Mouse (Mus musculus) kidney, postnatal 4 days (tissue): ENCODE measurements around the gene Clstn2.
A peak's percentile ranks its signal among the peaks of the same experiment; 100 is the strongest.

Experiments used
- DNase-seq, 2 experiments: peaks; one replicate each; pipeline ENCODE4 v3.0.0; 2021; ENCODE audit warnings: mixed read lengths in 2 of 2

Clstn2 gene

GRCm38 (mm10) chr9:97773911-97774310 is 259.1 kb downstream of the Clstn2 start:
- no peak for DNase-seq

- DNase-seq: no peak
Measured at GRCm38 (mm10) chr9:97772431-97772830, 260.6 kb downstream of the Clstn2 start.

- no peak for DNase-seq
Measured at GRCm38 (mm10) chr9:97769331-97769730, 263.6 kb downstream of the Clstn2 start.

- no peak for DNase-seq
Measured at GRCm38 (mm10) chr9:97765251-97765767, 267.7 kb downstream of the Clstn2 start.

- DNase-seq: no peak
Measured at GRCm38 (mm10) chr9:97763048-97763447, 269.9 kb downstream of the Clstn2 start.

DNA sequence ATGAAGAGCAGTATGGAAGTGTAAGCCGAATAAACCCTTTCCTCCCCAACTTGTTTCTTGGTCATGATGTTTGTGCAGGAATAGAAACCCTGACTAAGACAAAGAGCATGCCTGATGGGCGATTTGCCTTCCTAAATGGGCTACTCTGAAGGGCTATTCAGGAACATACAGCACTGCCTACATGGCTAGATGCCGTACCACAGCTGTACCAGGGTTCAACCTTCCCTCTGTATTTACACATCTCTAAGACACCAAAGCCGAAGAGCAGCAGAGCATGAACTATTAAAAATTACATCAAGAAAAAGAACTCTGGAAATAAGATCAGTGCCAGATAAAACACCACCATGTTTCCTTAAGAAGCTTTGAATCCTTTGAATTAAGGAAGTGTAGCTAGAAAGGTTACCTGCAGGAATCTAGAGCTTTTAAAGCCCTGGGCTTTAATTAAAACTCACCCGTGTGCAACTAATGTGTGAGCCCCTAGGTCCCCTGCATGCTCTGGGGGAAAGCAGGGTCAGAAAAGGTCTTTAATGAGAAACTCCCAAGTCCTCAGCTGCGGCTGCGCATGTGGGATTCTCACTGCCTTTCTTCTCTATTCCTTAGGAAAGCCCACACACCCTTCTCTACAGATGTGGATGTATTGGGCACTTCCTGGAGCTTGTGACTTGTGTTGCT is 277.2 kb downstream of the Clstn2 start:
- peak; percentile 29 to 49 for DNase-seq

DNA sequence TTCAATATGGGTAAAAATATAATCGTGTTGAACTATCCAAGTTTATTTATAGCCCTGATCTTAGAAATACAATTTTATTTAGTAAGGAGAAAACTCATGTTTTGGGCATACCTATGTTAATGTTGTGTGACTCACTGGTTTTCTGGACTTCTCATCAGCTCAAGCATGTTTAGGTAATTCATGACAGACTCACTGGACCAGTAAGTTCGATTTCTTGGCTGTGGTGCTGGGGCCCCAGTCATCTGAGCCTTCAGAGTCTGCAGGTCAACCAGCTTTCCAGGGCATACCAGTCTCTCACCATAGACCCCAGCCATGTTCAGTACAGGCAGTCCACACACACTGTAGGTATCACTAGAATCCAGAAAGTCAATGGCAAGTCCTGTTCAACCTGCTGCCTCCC is 279.3 kb downstream of the Clstn2 start:
- no peak for DNase-seq

DNA sequence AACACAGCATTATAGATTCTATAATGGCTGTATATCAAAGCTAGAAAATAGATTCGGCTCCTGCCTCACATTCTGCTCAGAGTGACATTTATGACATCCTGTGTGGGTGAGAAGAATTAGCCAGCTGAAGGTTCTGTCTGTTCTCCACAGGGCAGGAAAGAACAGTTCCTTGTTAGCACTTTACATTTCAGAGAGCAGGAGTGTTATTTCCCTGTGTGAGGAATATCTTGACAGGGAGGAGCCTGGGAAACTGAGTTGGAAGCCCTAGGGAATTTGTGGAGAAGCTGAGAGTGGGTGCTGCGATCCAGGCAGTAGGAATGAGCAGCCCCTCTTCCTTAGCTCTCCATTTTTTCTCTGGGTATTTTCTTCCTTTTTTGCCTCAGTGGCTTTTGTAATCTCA is 286.4 kb downstream of the Clstn2 start:
- DNase-seq: no peak

GRCm38 (mm10) chr9:97727715-97728486 is 305.1 kb downstream of the Clstn2 start:
- no peak for DNase-seq

GRCm38 (mm10) chr9:97717728-97718127 is 315.3 kb downstream of the Clstn2 start:
- no peak for DNase-seq

DNA sequence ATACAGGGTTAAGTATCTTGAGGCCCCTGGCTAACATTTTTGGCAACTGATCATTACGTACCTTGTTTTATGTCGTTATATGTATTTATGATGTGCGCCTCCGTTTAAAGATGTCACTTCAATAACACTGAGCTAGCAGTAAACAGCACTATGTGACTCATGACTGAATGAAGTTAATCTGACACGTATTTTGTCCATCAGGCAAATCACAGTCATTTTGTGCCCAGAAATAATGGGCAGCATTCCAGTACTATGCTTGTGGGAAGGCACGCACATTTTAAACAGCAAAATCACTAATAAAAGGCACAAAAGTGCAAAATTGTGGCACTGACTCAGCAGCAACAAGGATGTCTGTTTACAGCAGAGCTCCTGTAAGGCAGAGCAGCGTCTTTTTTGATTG is 316.0 kb downstream of the Clstn2 start:
- no peak for DNase-seq

DNA sequence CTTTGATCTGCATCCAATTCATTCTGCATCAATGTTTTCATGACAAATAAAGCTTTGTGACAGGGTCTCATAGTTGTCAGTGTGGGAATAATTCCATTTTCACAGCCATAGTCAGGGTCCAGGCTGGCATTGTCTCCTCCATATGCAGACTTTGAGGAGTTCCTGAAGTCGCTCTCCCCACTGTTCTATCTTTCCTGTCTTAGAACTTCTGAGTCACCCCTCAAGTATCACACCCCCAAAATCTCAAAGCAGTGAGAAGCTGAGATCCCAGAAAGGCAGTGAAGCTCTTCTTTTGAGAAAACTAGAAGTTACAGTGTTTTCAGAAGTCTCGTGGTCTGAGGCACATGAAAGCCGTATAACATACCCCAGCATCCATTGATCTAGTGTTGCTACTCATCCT is 320.1 kb downstream of the Clstn2 start:
- no peak for DNase-seq

- no peak for DNase-seq
Measured at GRCm38 (mm10) chr9:97703901-97704503, 329.0 kb downstream of the Clstn2 start.

GRCm38 (mm10) chr9:97702989-97703388 is 330.0 kb downstream of the Clstn2 start:
- no peak for DNase-seq

- no peak for DNase-seq
Measured at GRCm38 (mm10) chr9:97699983-97700382, 333.0 kb downstream of the Clstn2 start.

- DNase-seq: no peak
Measured at GRCm38 (mm10) chr9:97699020-97699419, 334.0 kb downstream of the Clstn2 start.

DNA sequence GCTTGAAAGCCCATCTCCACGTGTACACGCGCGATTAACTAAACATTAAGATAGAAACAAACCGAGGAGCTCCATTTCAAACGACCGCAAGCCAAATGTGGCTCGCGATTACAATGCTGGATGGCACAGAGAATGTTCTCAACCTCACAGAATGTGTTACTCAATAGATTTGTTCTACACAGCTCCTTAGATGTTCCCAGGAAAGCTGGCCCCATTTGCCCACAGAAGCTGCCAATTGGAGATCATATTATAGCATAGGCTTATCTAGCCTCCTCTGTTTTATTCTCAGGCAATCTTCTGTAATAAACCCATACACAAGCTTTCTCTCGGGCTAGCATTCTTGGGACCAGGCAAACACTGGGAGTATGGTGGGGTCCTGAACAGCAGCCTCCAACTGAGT is 334.9 kb downstream of the Clstn2 start:
- no peak for DNase-seq

- DNase-seq: peak; percentile 18 to 21
Measured at GRCm38 (mm10) chr9:97696655-97697235, 336.2 kb downstream of the Clstn2 start.

DNA sequence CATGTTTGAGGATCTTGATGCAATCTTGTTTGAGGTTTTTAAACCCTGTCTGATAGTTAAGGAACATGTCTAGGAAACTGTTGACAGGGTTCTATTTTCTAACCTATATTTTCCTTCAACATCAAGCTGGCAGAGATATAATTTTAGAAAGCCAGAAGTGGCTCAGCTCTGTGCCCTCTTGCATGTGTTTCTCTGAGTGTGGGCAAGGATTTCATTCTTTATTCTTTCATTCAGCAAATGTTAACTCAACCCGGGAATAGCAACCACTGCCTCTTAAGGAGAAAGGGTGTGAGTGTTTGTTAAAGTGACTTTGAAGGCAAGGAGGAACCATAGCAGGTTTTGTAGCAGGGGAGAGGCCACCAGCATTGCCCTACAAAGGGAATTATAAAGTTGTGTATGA is 337.7 kb downstream of the Clstn2 start:
- DNase-seq: no peak

DNA sequence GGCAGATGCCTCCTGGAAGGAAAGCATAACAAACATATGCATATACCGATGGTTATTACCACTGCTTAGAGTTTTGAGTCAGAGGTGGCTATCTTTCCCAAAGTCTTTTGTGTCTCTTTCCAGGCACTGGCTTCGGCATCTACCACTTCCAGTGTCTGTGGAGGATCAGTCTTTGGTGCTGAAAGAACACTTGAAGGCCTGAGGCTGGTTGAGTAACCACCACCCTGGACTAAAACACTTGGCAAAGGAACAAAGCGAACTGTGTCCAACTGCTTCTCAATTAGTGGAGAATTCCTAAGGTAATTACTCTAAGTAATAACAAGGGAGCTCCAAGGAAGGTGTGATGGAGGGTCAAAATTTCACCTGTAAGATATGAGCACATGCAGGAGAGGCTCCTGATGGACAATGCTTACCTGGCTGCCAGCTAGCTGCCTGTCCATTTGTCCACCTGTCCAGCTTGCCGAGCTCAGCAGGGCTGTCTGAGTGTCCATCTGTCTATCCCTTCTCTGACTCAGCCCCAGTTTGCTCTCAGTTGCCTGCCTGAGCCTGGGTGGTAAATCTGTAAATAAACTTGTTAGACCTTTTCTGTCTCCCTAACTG is 346.1 kb downstream of the Clstn2 start:
- no peak for DNase-seq

- no peak for DNase-seq
Measured at GRCm38 (mm10) chr9:97685664-97686063, 347.3 kb downstream of the Clstn2 start.

- DNase-seq: no peak
Measured at GRCm38 (mm10) chr9:97679878-97680277, 353.1 kb downstream of the Clstn2 start.

DNA sequence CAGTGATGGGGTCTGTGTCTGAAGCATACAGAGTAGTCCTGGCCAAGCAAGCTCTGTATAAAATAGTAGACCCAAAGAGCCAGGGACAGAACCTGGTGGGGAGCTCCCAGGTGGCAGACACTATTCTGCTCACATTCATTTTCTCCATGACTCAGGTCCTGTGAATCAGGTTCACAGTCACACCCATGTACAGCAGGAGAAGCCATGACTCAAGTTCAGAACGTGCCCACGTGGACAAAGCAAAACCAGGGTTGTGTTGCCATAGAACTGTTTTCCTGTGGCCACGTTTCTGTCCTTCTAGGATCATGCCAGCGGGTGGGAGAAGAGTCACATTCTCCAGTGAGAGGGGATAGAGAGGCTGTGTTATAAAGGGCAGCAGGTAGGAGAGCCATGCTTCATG is 353.9 kb downstream of the Clstn2 start:
- no peak for DNase-seq
